ENCODE assay signal across 14 mouse cellular contexts in the genomic region with DNA sequence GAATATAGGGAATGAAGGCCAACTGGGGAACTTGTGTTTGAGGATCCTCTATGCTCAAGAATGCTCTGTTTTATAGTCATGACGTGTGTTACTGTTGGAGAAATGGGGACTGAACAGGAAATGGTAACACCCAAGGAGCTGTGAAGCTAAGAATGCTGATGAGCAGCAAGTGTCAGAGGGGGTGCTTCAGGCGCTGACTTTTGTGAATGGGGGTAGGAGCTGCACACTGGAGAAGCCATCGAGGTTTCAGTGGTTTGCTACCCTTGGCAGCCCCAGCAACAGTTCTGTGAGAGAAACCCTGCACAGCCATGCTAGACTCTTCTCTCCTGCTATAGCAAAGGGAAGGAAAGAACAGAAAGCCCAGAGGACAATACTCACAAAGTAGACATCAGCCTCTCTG.
"Had no signal": no experiment of that assay in that cellular context is flagged by ENCODE, and none has a peak within 500 bp of the region (broad histone marks: within the 10 kb centered on the region; RNA-seq: fewer than 3 reads in every experiment).

No protein-coding gene starts in this region.

- H3K9ac ChIP-seq: liver, embryonic 13.5 days; liver, postnatal 0 days; lung, embryonic 15.5 days; midbrain, embryonic 15.5 days had no signal

- DNase-seq: kidney, adult 8-10 months; kidney, postnatal 25 days; layer of hippocampus, adult 9-11 months; liver, embryonic 13.5 days; liver, postnatal 0 days; lung, postnatal 14 days; right cerebral cortex, adult 18-20 months; thymus, postnatal 25 days had no signal

- H3K4me2 ChIP-seq: liver, embryonic 13.5 days; lung, embryonic 15.5 days; midbrain, embryonic 11.5 days; midbrain, embryonic 15.5 days had no signal

- H3K27ac ChIP-seq: limb, embryonic 10.5 days; liver, embryonic 13.5 days; lung, embryonic 15.5 days; midbrain, embryonic 15.5 days; stomach, postnatal 0 days had no signal

- ATAC-seq: intestine, postnatal 0 days; liver, postnatal 0 days; midbrain, embryonic 15.5 days had no signal

- H3K27me3 ChIP-seq: liver, embryonic 13.5 days; lung, embryonic 15.5 days; midbrain, embryonic 15.5 days had no signal

- H3K4me3 ChIP-seq: limb, embryonic 10.5 days; liver, embryonic 13.5 days; lung, embryonic 15.5 days; midbrain, embryonic 15.5 days had no signal

- H3K9me3 ChIP-seq: limb, embryonic 10.5 days; liver, embryonic 13.5 days; lung, embryonic 15.5 days; midbrain, embryonic 15.5 days had no signal
